Mouse (Mus musculus) spleen, adult 2 months (tissue): ENCODE measurements around the gene Zc3h13. TPM values are rescaled to one million over a fixed set of nuclear protein-coding genes. Genes with fewer than 3 reads are reported as not detected.

Source experiments
- DNase-seq, 2 experiments: peaks; one replicate each; pipeline versions ENCODE4 v3.0.0 to v3.0.0-alpha.2; 2012 to 2021; ENCODE audit warnings: low spot score in 2 of 2, low read depth in 1 of 2
- H3K27ac ChIP-seq: fragments of 200-500 bp; 2 replicates; pipeline ENCODE4 v1.5.1; 2012; ENCODE audit warnings: low read length, inconsistent platforms; ENCODE audit not compliant: insufficient read depth
- H3K27me3 ChIP-seq: fragments of 200-500 bp; 2 replicates; pipeline ENCODE4 v1.6.1; 2012; ENCODE audit warnings: mild to moderate bottlenecking, moderate library complexity, low read length, inconsistent platforms; ENCODE audit not compliant: control insufficient read depth, insufficient read depth
- H3K36me3 ChIP-seq: fragments of 200-500 bp; 2 replicates; pipeline ENCODE4 v1.6.1; 2012; ENCODE audit warnings: mild to moderate bottlenecking, low read length, inconsistent platforms; ENCODE audit not compliant: control insufficient read depth, insufficient read depth
- H3K4me1 ChIP-seq: fragments of 200-500 bp; 2 replicates; pipeline ENCODE4 v1.6.1; 2011; ENCODE audit warnings: inconsistent platforms; ENCODE audit not compliant: control insufficient read depth, insufficient read depth, insufficient read length
- H3K4me3 ChIP-seq: fragments of 200-500 bp; 2 replicates; pipeline ENCODE4 v1.5.1; 2011; ENCODE audit warnings: mild to moderate bottlenecking, inconsistent platforms; ENCODE audit not compliant: insufficient read depth, insufficient read length; ENCODE audit errors: extremely low read depth
- CTCF ChIP-seq: fragments of 200-500 bp; IDR thresholded peaks from 2 replicates; pipeline ENCODE4 v1.5.1; 2011; ENCODE audit warnings: mild to moderate bottlenecking, inconsistent platforms; ENCODE audit not compliant: insufficient read depth, insufficient read length, insufficient replicate concordance; ENCODE audit errors: extremely low read depth
- POLR2A ChIP-seq: fragments of 200-500 bp; IDR thresholded peaks from 2 replicates; pipeline ENCODE4 v1.6.1; 2011; ENCODE audit warnings: low read depth, low read length, inconsistent platforms
- WGBS: fragments of 180-500 bp; shearing (Covaris S2); methylation state at CpG from one replicate; pipeline ENCODE4 v1.1.7; 2018; 5-methylcytosine and 5-hydroxymethylcytosine counted together
- polyA plus RNA-seq: library from polyadenylated mRNA; depleted of rRNA; stranded (reverse); fragments of >200 nt; gene quantifications from 2 replicates; pipeline ENCODE4 v1.2.3, GENCODE M21; 2012

Gene Zc3h13
- polyA plus RNA-seq, 1 experiment, result 8.7 TPM

- no peak for DNase-seq
- no peak within 1 kb of the TSS for H3K4me3 ChIP-seq
- no peaks in the 10 kb centered on the region for H3K36me3 ChIP-seq
- TF ChIP-seq POLR2A (no peak), CTCF (no peak)
- no peak within 1 kb of the TSS for H3K27ac ChIP-seq
- no peaks in the 10 kb centered on the region for H3K27me3 ChIP-seq
- 94% methylated on average over 5 of the region's 5 CpGs for WGBS
- H3K4me1 ChIP-seq, result no peaks in the 10 kb centered on the region
Observed at GRCm38 (mm10) chr14:75242087-75242486, 42.1 kb upstream of the Zc3h13 start, which contains the start of gene Cpb2. Gene Cpb2, plus strand, starts transcription at chr14:75242287.

DNA sequence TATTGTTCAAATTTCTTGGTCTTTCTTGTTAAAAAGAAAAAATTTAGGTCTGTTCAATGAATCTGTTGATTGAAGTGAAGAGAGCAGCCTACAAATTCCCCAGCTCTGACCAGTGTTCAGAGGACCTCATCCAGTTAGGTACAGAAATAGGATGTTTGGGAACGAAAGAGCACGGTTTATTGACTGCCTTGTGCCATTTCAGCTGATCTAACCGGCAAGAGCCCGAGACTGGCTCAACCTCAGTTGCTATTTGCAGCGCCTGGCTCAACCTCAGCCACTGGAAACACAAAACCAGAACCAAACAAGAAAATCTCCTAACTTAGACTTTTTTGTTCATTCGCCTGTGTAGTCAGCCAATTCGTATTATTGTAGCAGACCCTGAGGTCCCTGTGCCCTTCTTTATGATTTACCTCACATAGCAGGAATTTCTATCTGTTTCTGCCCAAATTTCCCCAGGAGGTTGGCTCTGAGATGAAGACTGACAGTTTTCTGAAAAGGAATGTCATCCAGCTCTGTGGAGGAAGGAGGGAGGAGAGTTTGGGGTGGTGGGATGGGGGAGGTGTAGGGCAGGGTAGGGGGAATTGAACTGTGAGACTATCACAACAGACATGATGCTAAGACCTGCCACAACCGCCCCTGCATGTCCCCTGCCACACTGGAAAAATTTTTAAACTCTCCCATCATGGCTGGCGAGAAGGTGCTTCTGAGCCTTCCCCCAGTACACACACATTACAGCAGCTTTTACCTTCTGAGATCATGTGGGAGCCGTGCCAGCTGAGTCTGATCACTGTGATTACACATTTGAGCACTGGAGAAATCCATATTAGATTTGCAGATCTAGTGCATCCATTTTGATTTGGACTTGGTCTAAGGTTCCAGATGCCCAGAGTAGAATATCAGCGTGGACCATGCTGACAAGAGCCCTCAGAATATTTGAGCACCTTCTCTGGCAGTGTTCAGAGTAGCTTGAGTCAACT lies 37.9 kb upstream of the Zc3h13 start:
- no peaks in the 10 kb centered on the region for H3K36me3 ChIP-seq
- H3K27ac ChIP-seq, result no peak overlapping the region
- no peaks in the 10 kb centered on the region for H3K27me3 ChIP-seq
- TF ChIP-seq CTCF (no peak), POLR2A (no peak)
- no peak overlapping the region for H3K4me3 ChIP-seq
- DNase-seq, result no peak
- no peaks in the 10 kb centered on the region for H3K4me1 ChIP-seq
- 83% methylated on average over 11 of the region's 11 CpGs for WGBS

- H3K4me1 ChIP-seq, result no peaks in the 10 kb centered on the region
- no peak for TF ChIP-seq POLR2A
- TF ChIP-seq CTCF, result no peak
- no peak overlapping the region for H3K27ac ChIP-seq
- no peak overlapping the region for H3K4me3 ChIP-seq
- WGBS, result 87% methylated on average over 3 of the region's 3 CpGs
- no peaks in the 10 kb centered on the region for H3K36me3 ChIP-seq
- DNase-seq, result no peak
- H3K27me3 ChIP-seq, result no peaks in the 10 kb centered on the region
Observed at GRCm38 (mm10) chr14:75250432-75250831, 33.7 kb upstream of the Zc3h13 start.

DNA sequence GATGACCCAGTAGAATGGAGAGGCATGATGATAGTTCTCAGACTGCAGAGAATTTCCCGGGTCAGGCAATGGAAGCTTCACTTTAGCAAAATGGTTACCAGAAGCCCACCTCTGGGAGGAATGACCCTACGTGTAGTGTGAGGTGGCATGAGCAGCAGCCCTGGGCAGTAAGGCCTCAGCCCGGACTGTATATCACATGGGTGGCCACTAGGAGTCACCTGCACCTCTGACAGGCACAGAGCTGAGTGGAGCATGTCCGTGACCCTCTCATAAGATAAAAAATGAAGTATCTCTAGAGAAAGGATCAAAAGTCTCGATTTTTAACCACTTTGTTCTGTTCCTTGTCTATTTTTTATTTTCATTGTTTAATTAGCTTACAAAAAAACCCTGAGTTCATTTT lies 27.7 kb upstream of the Zc3h13 start:
- peak; percentile 4; the same call in 1 of the 2 replicates for TF ChIP-seq CTCF
- no peak for TF ChIP-seq POLR2A
- no peak overlapping the region for H3K27ac ChIP-seq
- WGBS, result 51% methylated on average over 5 of the region's 5 CpGs
- no peak overlapping the region for H3K4me3 ChIP-seq
- H3K4me1 ChIP-seq, result no peaks in the 10 kb centered on the region
- DNase-seq, result no peak
- no peaks in the 10 kb centered on the region for H3K27me3 ChIP-seq
- H3K36me3 ChIP-seq, result no peaks in the 10 kb centered on the region

- Histone ChIP-seq H3K27ac (no peak overlapping the region), H3K27me3 (no peaks in the 10 kb centered on the region), H3K36me3 (no peaks in the 10 kb centered on the region), H3K4me1 (no peaks in the 10 kb centered on the region), H3K4me3 (no peak overlapping the region)
- TF ChIP-seq POLR2A (no peak), CTCF (no peak)
- 83% methylated on average over 5 of the region's 5 CpGs for WGBS
- DNase-seq, result no peak
Observed at GRCm38 (mm10) chr14:75269531-75269930, 14.6 kb upstream of the Zc3h13 start.

DNA sequence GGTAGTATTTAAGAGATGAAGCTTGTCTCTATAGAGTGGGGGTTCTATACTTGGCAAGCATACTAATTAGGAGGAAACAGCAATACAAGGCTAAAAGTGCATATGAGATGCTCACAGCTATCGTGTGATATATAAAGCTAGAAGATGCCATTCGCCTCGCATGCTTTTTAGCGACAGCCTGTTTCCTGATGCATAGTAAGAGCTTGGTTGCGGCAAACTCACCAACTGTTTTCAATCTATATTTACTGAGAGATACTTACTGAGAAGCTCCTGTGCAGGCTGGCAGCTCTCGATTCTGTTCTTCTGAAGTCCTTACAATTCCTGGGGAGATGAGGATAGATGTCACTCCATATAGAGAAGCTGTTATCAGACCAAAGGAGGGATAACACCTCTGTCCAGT lies 4.5 kb upstream of the Zc3h13 start:
- no peak for DNase-seq
- Histone ChIP-seq H3K4me1 (peaks cover 2% of the 10 kb centered on the region; the same call in 1 of the 2 replicates), H3K36me3 (no peaks in the 10 kb centered on the region), H3K27me3 (no peaks in the 10 kb centered on the region; the same call in 1 of the 2 replicates), H3K4me3 (no peak overlapping the region), H3K27ac (no peak overlapping the region)
- no peak for TF ChIP-seq POLR2A
- TF ChIP-seq CTCF, result no peak
- WGBS, result 83% methylated on average over 6 of the region's 6 CpGs

DNA sequence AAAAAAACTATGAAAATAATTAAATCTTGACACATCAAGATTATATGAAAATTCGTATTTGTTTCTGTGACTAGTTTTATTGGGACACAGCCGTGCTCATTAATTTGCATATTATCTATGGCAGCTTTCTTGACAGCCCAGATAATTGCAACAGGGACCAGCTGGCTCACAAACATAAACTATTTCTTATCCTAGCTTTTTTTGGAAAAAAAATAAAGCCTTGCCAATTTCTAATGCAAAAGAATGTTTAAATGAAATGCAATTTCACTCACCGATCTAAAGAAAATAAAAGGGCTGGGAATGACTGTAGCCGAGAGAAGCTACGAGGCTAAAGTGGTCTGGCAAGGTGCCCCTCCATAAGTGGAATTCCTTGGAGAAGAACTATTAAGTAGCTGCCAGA lies 3.8 kb upstream of the Zc3h13 start:
- H3K36me3 ChIP-seq, result no peaks in the 10 kb centered on the region
- peaks cover 4% of the 10 kb centered on the region; the same call in 1 of the 2 replicates for H3K4me1 ChIP-seq
- TF ChIP-seq CTCF (no peak), POLR2A (no peak)
- WGBS, result 77% methylated on average over 5 of the region's 5 CpGs
- H3K4me3 ChIP-seq, result no peak overlapping the region
- no peaks in the 10 kb centered on the region; the same call in 1 of the 2 replicates for H3K27me3 ChIP-seq
- no peak for DNase-seq
- H3K27ac ChIP-seq, result no peak overlapping the region
